Mouse (Mus musculus): ENCODE measurements around the gene Mpped2. TPM values are rescaled to one million over a fixed set of nuclear protein-coding genes. Genes with fewer than 3 reads are reported as not detected.

Gene Mpped2
- polyA plus RNA-seq (2017; shearing (Covaris generic)): 0.50 TPM

DNA sequence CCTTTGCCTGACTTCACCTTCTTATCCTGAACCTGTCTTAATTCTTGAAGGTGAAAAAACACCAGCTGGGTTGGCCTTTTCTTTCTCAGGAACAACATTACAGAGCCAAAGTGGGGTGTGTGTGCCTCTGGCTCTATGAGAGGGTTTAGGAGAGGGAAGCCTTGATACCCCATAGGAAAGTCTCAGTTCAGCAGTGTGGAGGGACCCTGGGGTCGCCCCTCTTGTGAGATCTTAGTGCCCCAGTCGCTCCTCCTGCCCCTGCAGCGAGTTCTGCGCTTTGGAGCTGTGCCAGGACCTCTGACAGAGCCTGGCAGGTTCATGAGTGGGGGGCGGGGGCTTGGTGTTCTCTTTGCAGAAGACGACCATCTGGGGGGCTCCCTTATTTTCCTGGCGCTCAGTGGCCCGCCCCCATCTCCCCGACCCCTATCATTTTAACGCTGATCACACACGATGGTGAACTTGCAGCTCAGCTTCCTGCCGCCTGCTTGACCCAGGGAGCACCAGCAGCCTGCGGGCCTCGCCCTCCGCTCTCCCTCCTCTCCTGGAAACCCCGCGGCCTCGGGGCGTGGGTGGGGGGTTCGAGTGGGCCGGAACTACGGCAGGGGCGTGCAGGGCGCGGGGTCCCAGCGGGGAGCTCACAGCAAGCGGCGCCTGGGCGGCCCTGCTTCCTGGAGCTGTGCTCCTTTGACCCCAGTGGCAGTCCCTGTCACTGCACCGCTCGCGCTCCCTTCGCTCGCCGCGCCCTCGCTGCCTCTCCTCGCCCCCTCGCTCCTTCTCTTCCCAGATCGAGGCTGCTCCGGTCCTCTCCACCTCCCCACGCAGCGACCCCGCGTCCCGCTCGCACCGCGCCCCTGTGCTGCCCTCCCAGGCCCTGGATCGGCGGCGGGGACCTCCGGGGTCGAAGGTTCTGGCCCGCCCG, at the start of gene Mpped2:
Gene Mpped2 (plus strand): TSS at position 487 of the 919 bp plus-strand sequence.

All from effector memory CD4-positive, alpha-beta T cell, adult 7 months (primary cell).